Mouse (Mus musculus) thymus, postnatal 0 days (tissue): Measurements from ENCODE around the gene Hbs1l. TPM values are rescaled to one million over a fixed set of nuclear protein-coding genes. Genes with fewer than 3 reads are reported as not detected.

Experiments
- DNase-seq: peaks from one replicate; pipeline ENCODE4 v3.0.0-alpha.2; 2015; ENCODE audit warnings: low spot score
- polyA plus RNA-seq: library from polyadenylated mRNA; unstranded; fragments of >200 nt; fragmentation: Nextera tagmentation; extraction: Ambion mirVana; gene quantifications from 2 replicates; pipeline ENCODE4 v1.2.1, GENCODE M21; 2015

Gene Hbs1l
- polyA plus RNA-seq, 1 experiment from 2014 or later = 83.6 TPM

DNA sequence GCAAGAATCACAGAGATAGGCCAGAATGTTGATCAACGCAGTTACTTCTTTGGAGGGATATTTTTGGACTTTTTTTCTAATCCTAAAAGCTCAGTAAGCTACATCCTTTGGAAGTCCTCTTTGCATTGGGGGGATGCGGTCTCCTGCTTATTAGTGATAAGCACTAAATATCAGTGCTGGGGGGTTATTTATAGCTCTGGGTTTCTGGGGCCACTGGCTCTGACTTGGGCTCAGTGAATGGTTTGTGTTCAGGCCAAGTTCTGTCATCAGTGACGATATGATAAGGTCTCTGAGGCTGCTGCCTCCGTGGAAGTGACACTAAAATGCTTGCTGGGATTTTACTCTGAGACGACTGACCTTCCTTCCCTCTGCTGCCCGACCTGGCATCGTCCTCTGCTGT lies 104.3 kb downstream of the Hbs1l start:
- DNase-seq = no peak

DNA sequence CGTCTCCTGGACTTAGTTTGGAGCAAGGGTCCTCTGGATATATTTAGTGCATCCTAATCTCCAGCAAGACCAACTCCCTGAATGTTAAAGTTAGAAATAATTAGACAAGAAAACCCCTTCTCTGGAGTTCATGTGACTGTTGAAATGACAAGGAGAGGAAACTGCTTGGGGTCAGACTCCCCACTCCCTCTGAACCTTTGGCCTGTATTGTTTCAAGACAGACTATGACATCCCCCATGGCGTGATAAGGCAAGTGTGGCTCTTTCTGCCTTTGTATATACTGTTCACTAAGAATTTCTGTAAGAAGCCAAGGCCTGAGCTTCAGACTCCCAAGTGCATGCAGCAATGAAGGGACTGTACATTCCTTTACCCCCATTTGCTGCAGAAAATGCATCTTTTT lies 104.7 kb downstream of the Hbs1l start:
- no peak for DNase-seq

DNA sequence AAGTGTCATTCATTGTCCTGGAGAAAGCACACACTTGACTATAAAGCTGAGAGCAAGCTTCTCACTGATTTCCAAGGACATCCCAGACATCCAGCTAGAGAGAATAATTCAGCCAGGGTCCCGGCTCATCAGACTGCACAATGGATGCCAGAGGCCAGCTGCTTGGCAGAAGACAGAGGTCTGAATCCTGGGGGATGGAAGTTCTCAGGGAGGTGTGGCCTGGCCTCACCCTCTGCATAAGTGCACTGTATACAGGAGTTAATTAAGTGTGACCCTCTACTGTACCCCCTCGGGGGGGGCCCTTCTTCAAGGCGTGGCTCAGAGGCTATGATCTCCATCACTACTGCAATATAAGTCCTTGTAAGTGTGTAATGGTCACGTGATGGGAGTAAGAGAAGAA lies 105.5 kb downstream of the Hbs1l start:
- DNase-seq = no peak

DNA sequence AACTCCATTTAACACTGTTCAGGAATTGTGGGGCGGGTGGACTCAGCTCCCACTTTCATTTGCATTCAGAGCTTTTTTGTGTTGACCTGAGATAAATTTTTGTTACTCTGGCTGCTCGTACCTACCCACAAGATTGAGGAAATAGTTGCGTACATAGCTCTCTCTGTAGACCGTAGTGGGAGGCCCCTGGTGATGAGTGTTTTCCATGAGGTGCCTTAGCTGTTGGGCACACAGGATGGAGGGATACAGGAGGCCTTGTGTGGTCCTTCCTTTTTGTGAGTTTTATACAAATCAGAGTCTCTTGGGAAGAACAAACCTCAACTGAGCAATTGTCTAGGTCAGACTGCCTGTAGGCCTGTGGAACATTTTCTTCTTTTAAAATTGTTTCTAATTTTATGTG lies 109.0 kb downstream of the Hbs1l start:
- DNase-seq = no peak

DNA sequence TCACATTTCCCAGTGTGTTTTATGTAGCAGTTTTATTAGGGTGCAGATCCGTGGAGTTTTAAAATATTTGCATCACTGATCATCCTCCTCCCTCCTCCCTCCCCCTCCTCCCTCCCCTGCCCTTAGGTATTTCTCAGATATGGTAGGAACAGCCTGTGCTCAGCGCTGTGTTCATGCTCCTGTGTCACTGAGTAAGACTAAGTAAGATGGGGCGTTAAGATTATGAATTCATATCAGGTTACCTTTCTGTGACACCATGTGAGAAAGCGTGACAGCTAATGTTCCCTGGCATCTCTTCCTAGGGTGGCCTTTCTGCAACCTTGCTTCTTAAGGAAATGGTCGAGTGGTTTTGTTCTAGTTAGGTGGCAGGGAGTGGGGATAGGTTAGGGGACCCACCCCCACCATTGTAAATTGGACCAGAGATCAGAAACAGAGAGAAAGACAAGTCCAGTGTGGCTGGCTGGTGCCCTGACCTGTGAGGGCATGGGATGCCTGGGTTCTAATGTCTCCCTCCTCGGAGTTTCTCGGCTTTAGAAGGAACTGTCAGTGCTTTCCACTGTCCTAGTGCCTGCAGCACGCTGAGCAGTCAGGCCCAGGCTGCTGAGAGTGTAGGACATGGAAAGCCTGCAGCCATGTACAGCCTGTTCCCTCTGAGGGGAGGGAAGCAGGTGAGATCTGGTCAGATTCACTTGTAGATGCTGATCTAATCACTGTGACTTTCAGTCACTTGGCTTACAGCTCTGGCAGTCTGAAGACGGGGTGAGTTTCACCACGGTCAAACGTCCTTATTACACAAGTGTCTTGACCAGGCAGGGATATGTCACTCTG lies 110.1 kb downstream of the Hbs1l start:
- no peak for DNase-seq

DNA sequence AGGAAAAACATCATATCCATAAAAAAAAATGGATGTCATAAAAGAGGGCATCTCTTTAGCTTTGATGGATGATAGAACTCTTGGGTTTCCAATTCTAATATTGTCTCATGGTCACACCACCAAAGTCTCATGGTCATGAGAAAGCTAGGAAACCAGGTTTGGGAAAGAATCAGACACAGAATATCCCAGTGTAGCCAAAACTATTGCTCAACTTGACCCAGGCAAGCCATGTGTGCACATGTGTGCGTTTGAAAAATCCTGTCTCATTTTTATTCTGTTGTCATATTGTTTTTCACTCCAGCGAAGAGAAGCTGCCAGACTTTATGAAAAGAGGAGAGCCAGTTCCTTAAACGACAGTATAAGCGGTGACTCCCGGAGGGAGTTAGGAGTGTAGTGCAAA lies 114.9 kb downstream of the Hbs1l start:
- DNase-seq = no peak

DNA sequence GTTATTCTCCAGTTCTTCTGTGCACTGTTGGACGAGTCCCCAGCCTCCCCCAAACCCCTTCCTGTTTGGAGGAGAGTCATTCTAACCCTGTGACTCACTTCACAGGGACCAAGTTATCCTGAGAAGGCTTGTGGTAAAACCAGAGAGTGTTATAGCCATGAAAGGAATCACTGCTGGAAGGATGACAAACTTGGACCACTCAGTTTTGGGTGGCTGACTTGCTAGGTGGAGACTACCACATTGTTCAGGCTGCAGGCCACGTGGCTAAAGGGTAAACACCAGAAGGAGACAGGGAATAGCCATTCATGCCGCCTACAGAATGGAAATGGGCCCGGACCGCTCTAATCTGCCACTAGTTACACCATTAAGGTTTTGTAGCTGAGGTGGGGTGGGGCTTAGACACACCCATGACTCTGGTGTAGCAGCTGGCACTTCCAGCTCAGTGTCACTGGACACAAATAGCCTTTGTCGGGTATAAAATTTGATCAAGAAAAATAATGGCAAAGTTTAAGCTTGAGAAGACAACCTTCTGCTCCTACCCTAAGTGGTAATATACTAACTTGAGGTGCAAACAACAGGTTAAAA lies 115.9 kb downstream of the Hbs1l start:
- no peak for DNase-seq

DNA sequence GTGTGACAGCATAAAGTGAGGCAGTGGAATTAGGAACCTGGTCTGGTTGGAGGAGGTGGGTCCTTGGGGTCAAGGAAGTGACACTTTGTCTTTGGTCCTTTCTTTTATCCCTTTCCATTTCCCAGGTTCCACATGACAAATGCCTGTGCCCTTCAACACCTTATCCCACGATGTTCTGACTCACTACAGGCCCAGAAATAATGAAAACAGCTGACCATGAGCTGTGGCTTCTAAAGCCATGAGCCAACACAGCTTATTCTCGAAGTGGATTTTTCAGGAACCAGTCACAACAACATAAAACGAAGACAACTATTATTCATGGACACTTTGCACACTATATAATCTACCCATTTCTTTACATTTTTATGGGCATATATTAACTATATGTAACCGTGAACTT lies 119.3 kb downstream of the Hbs1l start:
- DNase-seq = no peak

DNA sequence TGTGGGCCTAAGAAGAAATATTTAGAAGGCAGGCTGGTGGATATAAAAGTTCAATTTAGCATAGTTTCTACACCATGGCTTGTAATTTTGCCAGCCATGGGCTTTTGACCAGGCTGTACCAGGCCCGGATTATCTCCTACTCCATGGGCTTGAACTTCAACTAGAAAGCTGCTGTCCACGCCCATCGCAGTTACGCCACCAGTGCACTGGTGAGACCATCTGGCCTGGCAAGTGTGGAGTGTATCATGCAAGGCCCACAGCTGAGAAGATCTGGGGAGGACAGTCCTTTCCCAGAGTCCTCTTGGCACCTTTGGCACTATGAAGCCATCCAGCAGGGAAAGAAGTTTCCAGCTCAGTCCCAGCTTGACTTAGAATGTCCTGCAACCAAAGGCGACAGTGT lies 120.4 kb downstream of the Hbs1l start:
- DNase-seq = no peak

Other genes with a start within 250 kb of the Hbs1l start
- gene Myb, start 135.0 kb upstream of the Hbs1l start, polyA plus RNA-seq = 183 and 202 TPM in 2 replicates
- 0.05 and 0.06 TPM in 2 replicates for gene Aldh8a1, start 81.3 kb downstream of the Hbs1l start, polyA plus RNA-seq